Mouse (Mus musculus) liver, embryonic 14.5 days (tissue): ENCODE data around the gene Defa35.
"Not testable (repeated sequence)": the region's sequence is repeated elsewhere in the genome, so short reads cannot be mapped to it uniquely, and the experiment has no call there.

Experiments
- CTCF ChIP-seq: IDR thresholded peaks from 2 replicates; pipeline ENCODE4 v1.5.1; 2016; ENCODE audit warnings: antibody characterized with exemption, low read depth, control low read depth
- EP300 ChIP-seq: IDR thresholded peaks from 2 replicates; pipeline ENCODE4 v1.6.1; 2016; ENCODE audit warnings: antibody characterized with exemption, low read depth

GRCm38 (mm10) chr8:21025245-21025644 lies 39.6 kb upstream of the Defa35 start, which contains the start of gene Defa21:
- TF ChIP-seq CTCF, EP300: not testable (repeated sequence)
